Mouse (Mus musculus): Measurements from ENCODE around the gene Fstl4. TPM values are rescaled to one million over a fixed set of nuclear protein-coding genes. Genes with fewer than 3 reads are reported as not detected.

Fstl4 gene
- total RNA-seq, 1 experiment from 2014 or later, result not detected

DNA sequence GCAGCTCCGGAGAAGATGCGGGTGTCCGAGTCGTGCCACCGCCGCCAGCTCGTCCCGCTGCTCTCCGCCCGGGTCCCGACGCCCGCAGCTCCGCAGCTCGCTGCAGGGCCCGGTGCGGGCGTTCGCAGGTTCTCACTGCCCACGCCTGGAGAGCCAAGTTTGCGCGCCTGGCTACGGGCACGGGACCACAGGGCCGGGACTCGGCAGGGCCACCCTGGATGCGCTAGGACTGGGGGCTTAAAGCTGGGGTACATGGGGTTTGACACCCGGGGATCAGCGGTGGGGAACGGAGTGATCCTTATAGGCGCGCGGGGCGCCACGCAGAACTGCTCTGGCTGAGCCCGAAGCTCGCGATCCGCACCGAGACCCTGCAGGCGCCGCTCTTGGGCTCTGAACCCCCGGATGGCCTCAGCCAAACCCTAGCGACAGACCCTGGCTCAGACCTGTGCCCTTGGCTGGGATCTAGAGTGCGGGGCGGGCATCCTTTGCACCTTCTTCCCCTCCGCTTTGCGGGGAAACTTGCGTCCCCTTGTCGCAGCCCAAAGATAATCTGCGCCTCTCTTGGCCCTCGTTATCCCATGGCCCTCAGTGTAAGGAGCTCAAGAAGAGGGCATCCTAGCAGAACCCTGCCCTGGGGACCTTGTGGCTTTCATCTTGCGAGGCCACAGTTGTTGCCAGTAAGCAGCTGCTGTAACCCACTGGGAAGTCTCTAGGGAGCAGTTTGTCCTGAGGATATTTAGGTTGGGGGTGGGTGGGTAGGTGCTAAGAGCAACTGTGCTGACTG is 652 bp downstream of the Fstl4 start:
- ATAC-seq (replicated peaks; ENCODE audit: insufficient number of reproducible peaks, low FRiP score, low TSS enrichment, poor library complexity, severe bottlenecking), result no peak

DNA sequence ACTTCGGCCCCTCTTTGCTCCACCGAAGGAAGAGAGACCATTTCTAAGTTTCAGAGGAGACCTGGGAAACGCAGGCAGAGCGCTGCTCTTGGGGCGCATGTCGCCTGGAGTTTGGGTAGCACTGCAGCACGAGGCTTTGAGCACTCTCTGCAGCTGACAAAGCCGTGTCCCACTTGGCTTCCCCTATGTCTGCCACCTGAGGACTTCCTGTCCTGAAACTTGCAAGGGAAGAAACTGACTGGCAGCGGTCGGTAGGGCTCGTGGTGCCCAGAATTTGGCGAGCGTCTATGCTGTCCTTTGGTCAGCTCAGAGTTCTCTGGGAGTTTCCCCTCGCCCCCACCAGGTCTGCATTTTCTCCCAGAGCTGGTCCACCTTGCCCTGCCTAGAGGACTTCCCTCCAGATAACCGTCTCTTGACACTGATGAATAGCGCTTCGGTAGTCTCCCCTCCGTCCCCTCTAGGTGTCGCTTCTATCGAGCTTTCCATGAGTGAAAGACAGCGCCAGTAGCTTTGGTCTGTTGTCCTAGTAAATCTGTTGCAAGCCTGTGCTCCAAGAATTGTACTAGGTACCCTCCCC is 1.3 kb downstream of the Fstl4 start:
- no peak for ATAC-seq (replicated peaks; ENCODE audit: insufficient number of reproducible peaks, low FRiP score, low TSS enrichment, poor library complexity, severe bottlenecking)

DNA sequence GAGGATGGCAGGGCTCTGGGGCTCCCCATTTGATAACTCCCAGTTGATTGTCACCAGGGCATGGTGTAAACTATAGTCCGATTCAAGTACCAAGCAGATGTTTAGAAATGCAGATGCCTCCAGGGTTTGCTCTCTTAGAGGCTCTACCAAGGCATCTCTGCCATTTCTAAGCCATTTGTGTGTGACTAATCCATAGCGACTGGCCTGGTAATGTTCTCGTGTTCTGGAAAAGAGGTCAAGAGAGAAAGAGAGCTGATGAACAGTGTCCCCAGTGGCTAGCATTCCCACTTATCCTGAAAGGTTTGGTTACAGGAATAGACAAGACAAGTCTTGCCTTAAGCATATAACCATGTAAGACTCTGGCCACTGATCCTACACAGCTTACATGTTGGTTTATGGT is 3.5 kb downstream of the Fstl4 start:
- ATAC-seq (replicated peaks; ENCODE audit: insufficient number of reproducible peaks, low FRiP score, low TSS enrichment, poor library complexity, severe bottlenecking), result no peak

DNA sequence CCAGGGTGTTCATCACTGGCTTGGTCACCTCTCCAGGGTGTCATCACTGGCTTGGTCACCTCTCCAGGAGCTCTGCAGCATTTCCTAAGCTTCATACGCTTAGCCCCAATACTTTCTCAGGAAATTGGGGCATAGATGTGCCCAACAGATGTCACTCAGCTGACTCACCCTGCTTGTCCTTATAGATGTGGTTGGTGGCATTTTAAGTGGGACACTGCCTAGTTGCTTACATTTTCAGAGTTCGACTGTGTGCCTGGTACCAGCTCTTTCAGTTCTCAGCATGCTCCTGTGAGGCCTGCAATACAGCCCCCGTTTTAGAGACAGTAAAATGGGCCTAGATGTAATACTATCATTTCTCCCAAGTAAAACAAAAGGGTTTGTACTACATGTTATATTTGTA is 8.6 kb downstream of the Fstl4 start:
- ATAC-seq (replicated peaks; ENCODE audit: insufficient number of reproducible peaks, low FRiP score, low TSS enrichment, poor library complexity, severe bottlenecking), result no peak

DNA sequence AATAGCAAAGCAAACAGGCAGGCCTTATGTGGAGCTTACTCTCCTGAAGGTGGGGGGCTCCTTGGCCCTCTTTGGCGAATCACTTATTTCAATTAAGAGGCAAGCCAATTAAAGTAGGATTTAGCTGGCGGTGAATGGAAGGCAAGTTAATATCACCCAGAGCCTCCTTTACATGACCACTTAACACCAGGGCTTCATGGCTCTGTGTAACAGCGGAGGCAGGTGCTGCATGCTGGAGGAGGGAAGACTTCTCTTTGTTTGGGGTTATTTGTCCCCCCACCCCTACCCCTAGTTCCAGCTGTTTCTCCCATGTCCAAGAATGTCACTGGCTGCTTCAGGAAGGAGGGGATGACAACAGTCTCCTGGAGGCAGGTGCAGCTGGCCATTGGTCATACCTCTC is 10.9 kb downstream of the Fstl4 start:
- no peak for ATAC-seq (replicated peaks; ENCODE audit: insufficient number of reproducible peaks, low FRiP score, low TSS enrichment, poor library complexity, severe bottlenecking)

DNA sequence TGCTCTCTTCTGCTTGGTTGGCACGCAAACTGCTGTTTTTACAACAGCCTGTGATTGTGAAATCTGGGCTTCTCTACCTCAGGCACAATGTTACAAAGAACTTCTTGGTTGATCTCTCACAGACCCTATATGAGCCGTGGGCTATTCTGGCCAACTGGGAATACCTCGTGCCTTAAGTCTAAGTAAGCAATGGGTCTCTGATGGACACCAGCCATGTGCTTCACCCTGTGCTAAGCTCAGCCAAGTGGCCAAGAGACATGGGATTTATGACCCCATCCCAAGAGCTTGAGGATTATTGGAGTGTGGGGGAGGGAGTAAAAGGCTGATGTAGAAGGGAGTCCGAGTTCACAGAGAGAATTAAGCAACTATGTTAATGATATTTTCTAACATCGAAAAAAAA is 18.0 kb downstream of the Fstl4 start:
- no peak for ATAC-seq (replicated peaks; ENCODE audit: insufficient number of reproducible peaks, low FRiP score, low TSS enrichment, poor library complexity, severe bottlenecking)

DNA sequence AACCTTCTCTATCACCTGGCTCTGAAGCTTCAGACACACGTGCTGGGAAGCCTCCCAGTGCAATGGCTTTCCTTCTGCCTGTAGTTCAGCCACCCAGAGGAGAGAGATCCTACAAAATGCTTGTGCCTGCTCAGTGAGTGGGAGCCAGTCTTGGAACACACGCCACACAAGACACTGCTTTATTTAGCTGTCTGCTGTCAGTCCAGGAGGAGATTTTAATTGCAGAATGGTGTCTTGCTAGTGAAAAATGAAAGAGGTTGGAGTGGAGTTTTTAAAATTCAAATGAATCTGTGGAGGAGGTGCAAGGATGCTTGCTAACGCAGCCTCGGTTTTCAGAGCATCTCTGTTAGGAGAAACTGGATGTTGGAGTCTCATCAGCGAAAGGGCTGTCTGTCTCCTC is 29.9 kb downstream of the Fstl4 start:
- ATAC-seq (replicated peaks; ENCODE audit: insufficient number of reproducible peaks, low FRiP score, low TSS enrichment, poor library complexity, severe bottlenecking), result no peak

DNA sequence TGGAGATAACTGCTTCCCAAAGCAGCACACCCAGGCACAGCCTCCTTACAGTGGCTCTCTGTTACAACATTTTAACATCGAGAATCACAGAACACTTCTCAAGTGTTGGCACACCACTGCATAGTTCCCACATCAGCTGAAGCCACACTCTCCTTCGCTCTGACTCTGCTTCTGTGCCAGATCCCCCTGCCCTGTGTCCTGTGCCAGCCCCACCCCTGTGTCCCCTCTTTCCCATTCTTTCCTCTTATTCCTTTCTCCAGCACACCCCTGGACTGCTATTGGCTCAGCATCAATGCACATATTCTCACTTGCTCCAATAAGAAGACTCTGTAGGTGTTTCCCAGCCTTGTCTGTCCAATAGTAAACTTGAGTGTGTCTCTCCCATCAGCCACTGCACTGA is 45.1 kb downstream of the Fstl4 start:
- ATAC-seq (replicated peaks; ENCODE audit: insufficient number of reproducible peaks, low FRiP score, low TSS enrichment, poor library complexity, severe bottlenecking), result no peak

DNA sequence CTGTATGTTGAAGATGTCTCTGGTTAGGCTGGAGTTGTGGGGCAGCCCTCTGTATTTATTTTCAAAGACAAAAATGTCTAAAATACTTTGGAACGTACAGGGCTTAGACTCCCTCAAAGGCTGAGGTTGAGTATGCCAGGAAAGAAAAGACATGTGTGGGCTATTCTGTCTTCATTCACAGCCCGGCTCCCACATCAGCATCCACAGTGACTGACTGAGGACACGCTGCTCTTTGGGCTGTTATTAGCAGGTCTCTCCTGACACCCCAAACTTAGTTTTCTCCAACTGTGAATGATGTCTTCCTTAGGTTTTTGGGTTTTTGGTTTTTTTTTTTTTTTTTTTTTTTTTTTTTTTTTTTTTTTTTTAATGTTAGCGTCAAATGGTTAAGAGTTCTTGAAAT is 51.6 kb downstream of the Fstl4 start:
- ATAC-seq (replicated peaks; ENCODE audit: insufficient number of reproducible peaks, low FRiP score, low TSS enrichment, poor library complexity, severe bottlenecking), result no peak

DNA sequence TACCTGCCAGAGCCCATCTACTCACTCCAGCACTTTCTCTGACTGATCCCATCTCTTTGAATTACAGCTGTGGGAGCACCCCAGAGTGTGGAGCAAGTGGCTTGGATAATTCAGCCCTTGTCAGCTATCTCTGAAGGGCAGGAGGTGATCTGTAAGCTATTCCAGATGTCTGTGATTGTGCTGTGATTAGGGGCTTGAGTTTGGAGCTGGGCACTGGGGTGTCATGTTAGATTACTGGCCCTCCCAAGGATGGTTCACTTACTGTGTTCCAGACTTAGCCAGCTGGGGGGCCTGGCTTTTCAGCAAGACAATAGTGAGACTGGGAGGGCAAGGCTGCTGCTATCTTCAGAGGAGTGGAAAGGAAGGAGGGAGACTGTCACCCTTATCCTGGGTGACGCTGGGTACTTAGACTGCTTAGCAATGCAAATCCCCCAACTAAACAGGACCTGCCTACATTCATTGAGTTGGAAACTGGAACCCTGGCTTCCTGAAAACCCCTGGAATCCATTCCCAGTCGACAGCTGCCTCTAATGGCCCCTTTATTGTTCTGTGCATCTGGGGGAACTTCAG is 56.0 kb downstream of the Fstl4 start:
- ATAC-seq (replicated peaks; ENCODE audit: insufficient number of reproducible peaks, low FRiP score, low TSS enrichment, poor library complexity, severe bottlenecking), result no peak

DNA sequence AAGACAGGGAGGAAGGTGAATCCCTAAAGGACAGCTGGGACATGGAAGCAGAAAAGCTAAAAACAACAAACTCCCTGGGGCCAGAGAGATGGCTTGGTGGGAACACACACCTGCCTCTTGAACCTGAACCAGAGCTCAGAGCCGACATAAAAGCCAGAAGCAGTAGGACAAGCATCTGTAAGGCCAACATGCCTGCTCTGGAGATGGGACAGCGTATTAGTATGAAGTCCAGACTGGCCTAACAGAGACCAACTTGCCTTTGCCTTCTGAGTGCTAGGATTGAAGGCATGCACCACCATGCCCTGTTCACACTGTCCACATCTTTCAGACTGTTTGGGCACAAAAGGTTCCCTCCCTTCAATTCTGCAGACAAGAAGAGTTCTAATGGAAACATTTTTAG is 62.2 kb downstream of the Fstl4 start:
- no peak for ATAC-seq (replicated peaks; ENCODE audit: insufficient number of reproducible peaks, low FRiP score, low TSS enrichment, poor library complexity, severe bottlenecking)

DNA sequence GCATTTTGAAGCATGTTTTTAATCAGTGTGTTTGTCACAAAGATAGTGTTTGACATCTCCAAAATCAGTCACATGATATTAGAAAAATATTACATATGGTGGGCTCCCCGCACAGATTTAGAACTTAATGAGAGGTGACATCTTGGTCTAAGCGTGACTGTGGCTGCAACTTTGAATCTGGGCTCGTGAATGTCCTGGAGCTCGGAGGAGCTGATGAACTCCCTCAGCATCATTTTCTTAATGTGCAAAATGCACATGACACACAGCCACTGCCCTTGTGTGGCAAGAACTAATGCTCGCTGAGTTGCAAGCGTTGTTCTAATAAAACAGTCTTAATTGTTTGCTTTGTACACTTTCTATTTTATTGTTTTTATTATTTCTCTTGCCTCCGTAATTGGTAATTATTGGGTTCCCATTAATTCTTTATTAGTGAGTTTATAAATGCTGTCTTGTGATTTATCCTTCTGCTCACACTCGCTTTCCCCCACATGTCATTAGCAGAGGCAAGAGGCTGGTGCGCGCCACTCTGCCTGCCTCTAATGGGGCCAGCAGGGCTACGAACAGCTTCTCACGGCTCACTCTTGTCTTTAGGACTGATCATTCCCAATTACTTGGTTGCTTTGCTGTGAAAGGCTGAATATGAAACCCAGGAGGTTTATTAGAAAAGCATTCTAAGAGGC is 67.3 kb downstream of the Fstl4 start:
- ATAC-seq (replicated peaks; ENCODE audit: insufficient number of reproducible peaks, low FRiP score, low TSS enrichment, poor library complexity, severe bottlenecking), result no peak

DNA sequence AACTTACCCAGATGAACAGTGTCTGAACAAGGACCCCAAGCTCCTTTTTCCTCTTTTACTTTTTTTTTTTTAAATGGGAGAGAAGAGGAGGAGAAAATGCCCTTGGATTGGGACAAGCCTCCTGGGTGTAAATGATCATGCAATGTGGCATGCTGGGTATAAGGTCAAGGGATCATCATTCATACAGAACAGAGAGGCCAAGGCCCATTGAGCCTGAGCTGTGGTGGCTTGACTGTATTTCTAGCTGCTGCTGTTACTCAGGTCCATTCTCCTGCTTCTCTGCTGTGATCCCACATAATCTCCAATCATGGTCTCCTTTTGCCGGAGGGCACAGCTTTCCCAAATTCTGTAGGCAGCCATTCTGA is 67.9 kb downstream of the Fstl4 start:
- no peak for ATAC-seq (replicated peaks; ENCODE audit: insufficient number of reproducible peaks, low FRiP score, low TSS enrichment, poor library complexity, severe bottlenecking)

DNA sequence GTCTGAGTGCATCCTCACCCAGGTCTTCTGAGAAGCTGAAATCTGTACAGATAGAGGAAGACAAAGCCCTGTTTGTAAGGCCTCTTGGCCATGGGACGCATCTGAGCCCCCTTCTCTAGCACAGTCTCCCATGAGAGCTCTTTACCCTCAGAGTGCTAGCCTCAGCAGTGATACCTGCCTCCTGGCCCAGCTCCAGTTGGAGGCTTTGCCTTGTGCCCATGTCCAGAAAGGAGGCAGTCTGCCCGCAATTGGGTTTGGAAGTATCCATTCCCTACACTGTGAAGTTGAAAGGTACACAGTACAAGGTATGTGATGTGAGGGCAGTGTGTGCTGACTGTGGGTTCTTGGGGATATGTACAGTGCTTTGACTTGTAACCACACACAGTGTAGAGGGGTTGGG is 84.3 kb downstream of the Fstl4 start:
- ATAC-seq (replicated peaks; ENCODE audit: insufficient number of reproducible peaks, low FRiP score, low TSS enrichment, poor library complexity, severe bottlenecking), result no peak

DNA sequence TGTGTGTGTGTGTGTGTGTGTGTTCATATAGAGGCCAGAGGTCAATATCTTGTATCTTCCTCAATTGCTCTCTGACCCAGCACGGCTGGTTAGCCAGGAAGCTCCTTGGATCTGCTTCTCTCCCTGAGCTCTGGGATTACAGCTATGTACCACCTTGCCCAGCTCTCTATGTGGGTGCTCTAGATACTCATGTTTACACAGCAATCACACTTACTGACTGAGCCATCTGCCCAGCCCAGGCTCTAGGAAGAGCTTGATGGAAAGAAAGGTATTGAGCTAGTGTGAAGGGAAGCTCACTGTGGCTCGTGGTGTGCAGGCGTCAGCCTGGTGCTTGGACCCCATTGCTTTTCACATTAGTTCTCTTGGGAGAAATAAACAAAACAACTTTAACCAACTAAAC is 85.6 kb downstream of the Fstl4 start:
- no peak for ATAC-seq (replicated peaks; ENCODE audit: insufficient number of reproducible peaks, low FRiP score, low TSS enrichment, poor library complexity, severe bottlenecking)

DNA sequence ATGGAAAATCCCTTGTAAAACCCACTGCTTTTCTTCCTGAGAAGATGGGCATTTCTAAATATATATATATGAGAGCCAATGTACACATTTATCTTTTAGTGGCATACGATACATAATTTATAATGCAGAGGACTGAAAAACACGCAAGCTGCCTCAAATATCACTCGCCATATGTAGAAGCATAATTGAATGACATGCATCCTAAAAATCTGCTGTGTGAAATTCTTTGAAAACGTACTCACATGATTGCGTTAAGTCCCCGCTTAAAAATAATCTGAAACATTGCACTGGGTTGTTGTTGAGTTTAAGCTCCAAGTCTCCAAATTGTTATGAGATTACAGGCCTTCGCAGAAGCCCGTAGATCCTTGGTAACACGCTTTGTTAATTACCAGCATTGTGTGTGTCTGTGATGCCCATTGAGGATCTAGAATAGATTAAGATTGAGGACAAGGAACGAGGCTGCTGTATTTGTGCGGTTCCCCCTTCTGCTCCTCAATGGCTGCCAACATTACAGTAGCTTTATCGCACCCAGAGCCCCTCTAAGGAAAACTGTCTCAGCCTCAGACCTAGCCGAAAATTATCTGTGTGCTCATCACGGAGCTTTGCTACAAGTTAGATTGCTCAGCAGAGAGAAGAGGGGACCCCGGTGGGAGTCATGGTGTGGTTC is 108.5 kb downstream of the Fstl4 start:
- ATAC-seq (replicated peaks; ENCODE audit: insufficient number of reproducible peaks, low FRiP score, low TSS enrichment, poor library complexity, severe bottlenecking), result no peak

DNA sequence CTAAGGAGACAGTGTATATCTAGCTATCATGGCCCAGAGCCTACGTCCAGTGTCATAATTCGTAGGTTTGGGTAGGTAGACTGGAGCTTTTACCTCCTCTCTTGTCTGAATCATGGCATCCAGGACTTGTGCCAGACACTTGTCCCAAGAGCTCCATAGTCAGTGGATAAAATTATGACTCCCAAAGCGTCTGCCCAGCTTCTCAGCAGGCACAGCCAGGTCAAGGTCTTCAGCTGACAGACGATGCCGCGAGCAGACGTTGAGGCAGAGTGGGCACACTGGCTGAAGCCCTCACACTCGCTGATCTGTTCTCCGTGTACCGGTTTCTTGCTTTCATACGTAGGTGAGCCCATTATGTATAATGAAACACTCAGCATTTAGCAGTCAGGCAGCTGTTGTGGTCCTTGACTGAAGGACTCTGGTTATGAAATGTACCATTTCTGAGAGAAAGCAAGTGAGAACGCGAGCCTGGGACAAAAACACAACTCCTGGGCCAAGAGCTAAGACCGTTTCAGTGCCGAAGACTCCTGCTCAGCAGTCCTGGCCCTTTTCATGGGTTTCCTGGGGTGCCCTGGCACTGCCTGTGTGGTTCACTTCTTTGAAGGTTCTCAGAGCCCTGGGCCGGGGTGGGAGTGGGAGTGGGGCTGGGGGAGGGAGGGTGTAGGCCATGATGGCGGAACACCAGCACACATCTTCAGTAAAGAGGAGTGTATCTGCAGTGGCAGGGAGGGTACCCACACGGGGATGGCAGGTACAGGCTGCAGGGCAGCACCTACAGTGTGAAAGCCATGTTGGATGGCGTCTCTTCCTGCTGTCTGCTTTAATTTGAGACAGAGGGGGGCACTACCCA is 111.7 kb downstream of the Fstl4 start:
- ATAC-seq (replicated peaks; ENCODE audit: insufficient number of reproducible peaks, low FRiP score, low TSS enrichment, poor library complexity, severe bottlenecking), result no peak

DNA sequence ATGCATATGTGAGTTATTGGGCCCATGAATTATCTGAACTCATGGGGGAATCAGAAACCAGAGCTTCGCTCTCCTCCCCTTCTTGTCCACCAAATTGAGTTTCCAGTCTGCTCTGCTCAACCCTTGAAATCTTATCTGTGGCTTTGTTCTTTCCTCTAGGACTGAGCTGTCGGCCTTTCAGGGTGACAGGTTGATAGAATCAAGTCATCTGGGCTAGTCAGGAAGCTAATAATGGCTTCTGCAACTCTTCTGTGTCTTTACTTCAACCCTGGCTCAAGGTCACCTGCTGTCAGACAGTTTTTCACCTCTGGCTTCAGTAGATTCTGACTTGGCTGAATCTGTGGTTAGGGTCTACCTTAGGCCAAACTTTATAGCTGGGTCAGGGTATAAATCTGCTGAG is 113.2 kb downstream of the Fstl4 start:
- ATAC-seq (replicated peaks; ENCODE audit: insufficient number of reproducible peaks, low FRiP score, low TSS enrichment, poor library complexity, severe bottlenecking), result no peak

DNA sequence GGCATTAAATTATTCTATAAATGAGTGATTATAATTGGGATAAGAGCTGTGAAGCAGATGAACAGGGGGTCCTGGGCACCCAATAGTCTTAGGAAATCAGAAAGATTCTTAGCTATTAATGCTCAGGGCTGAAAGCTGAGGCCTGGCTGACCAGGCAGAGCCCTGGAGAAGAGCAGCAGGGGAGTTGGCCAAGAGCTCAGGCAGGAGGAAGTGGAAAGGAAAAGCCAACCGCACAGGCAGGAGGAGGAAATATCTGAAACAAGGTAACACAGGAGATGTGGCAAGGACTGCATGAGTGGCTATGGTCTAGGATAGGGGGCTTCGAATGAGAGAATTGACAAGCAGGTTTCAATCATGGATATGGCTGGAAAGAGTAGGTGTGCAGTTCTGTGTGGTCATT is 115.5 kb downstream of the Fstl4 start:
- no peak for ATAC-seq (replicated peaks; ENCODE audit: insufficient number of reproducible peaks, low FRiP score, low TSS enrichment, poor library complexity, severe bottlenecking)

Measured in monocyte, adult 5-6 weeks (primary cell).